Mouse (Mus musculus): Measurements from ENCODE around the gene Chst3. TPM values are rescaled to one million over a fixed set of nuclear protein-coding genes. Genes with fewer than 3 reads are reported as not detected.
"Not testable (repeated sequence)": the region's sequence is repeated elsewhere in the genome, so short reads cannot be mapped to it uniquely, and the experiment has no call there.

Chst3 gene
- polyA plus RNA-seq, 1 experiment from 2014 or later = 0.46 TPM

- H3K9ac ChIP-seq (ENCODE audit: low read length) = no peak overlapping the region
- no peaks in the 10 kb centered on the region for H3K9me3 ChIP-seq (replicated peaks; ENCODE audit: control insufficient read depth, low read length)
- no peak overlapping the region for H3K4me2 ChIP-seq (ENCODE audit: low read depth, low read length)
- no peak overlapping the region for H3K27ac ChIP-seq (ENCODE audit: low read length)
- 64% methylated on average over 16 of the region's 16 CpGs for WGBS
- H3K4me3 ChIP-seq (ENCODE audit: low read length) = no peak overlapping the region
- H3K4me1 ChIP-seq (ENCODE audit: control insufficient read depth, insufficient read depth, low read length) = peaks cover 9% of the 10 kb centered on the region
- H3K36me3 ChIP-seq (ENCODE audit: control insufficient read depth, insufficient read depth) = no peaks in the 10 kb centered on the region
- no peak for ATAC-seq (replicated peaks; ENCODE audit: extremely low read depth, insufficient read depth, low FRiP score)
- H3K27me3 ChIP-seq (ENCODE audit: control insufficient read depth, insufficient read depth, low read length) = no peaks in the 10 kb centered on the region
These were observed 38.3 kb upstream of the Chst3 start for GRCm38 (mm10) chr10:60257261-60257825.

- Histone ChIP-seq H3K36me3 (ENCODE audit: control insufficient read depth, insufficient read depth) (no peaks in the 10 kb centered on the region), H3K9me3 (replicated peaks; ENCODE audit: control insufficient read depth, low read length) (no peaks in the 10 kb centered on the region), H3K4me1 (ENCODE audit: control insufficient read depth, insufficient read depth, low read length) (peaks cover 5% of the 10 kb centered on the region; the same call in 1 of the 2 replicates), H3K27ac (ENCODE audit: low read length) (no peak overlapping the region), H3K27me3 (ENCODE audit: control insufficient read depth, insufficient read depth, low read length) (no peaks in the 10 kb centered on the region), H3K4me3 (ENCODE audit: low read length) (no peak overlapping the region), H3K4me2 (ENCODE audit: low read depth, low read length) (no peak overlapping the region), H3K9ac (ENCODE audit: low read length) (no peak overlapping the region)
- ATAC-seq (replicated peaks; ENCODE audit: extremely low read depth, insufficient read depth, low FRiP score) = no peak
- WGBS = 52% methylated on average over 6 of the region's 6 CpGs
These were observed 37.0 kb upstream of the Chst3 start for GRCm38 (mm10) chr10:60256088-60256487.

GRCm38 (mm10) chr10:60252606-60253005 lies 33.5 kb upstream of the Chst3 start:
- Histone ChIP-seq H3K27ac (ENCODE audit: low read length) (no peak overlapping the region), H3K4me3 (ENCODE audit: low read length) (no peak overlapping the region), H3K4me1 (ENCODE audit: control insufficient read depth, insufficient read depth, low read length) (no peaks in the 10 kb centered on the region), H3K4me2 (ENCODE audit: low read depth, low read length) (no peak overlapping the region), H3K36me3 (ENCODE audit: control insufficient read depth, insufficient read depth) (no peaks in the 10 kb centered on the region), H3K27me3 (ENCODE audit: control insufficient read depth, insufficient read depth, low read length) (no peaks in the 10 kb centered on the region), H3K9ac (ENCODE audit: low read length) (no peak overlapping the region), H3K9me3 (replicated peaks; ENCODE audit: control insufficient read depth, low read length) (no peaks in the 10 kb centered on the region)
- ATAC-seq (replicated peaks; ENCODE audit: extremely low read depth, insufficient read depth, low FRiP score) = no peak
- 75% methylated on average over 4 of the region's 4 CpGs for WGBS

- ATAC-seq (replicated peaks; ENCODE audit: extremely low read depth, insufficient read depth, low FRiP score) = no peak
- H3K9me3 ChIP-seq (replicated peaks; ENCODE audit: control insufficient read depth, low read length) = no peaks in the 10 kb centered on the region
- no peak overlapping the region for H3K4me2 ChIP-seq (ENCODE audit: low read depth, low read length)
- no peaks in the 10 kb centered on the region for H3K36me3 ChIP-seq (ENCODE audit: control insufficient read depth, insufficient read depth)
- 76% methylated on average over 4 of the region's 4 CpGs for WGBS
- H3K27me3 ChIP-seq (ENCODE audit: control insufficient read depth, insufficient read depth, low read length) = no peaks in the 10 kb centered on the region
- no peak overlapping the region for H3K27ac ChIP-seq (ENCODE audit: low read length)
- H3K4me1 ChIP-seq (ENCODE audit: control insufficient read depth, insufficient read depth, low read length) = no peaks in the 10 kb centered on the region
- H3K9ac ChIP-seq (ENCODE audit: low read length) = no peak overlapping the region
- H3K4me3 ChIP-seq (ENCODE audit: low read length) = no peak overlapping the region
These were observed 33.1 kb upstream of the Chst3 start for GRCm38 (mm10) chr10:60252187-60252586.

- no peaks in the 10 kb centered on the region for H3K4me1 ChIP-seq (ENCODE audit: control insufficient read depth, insufficient read depth, low read length)
- H3K36me3 ChIP-seq (ENCODE audit: control insufficient read depth, insufficient read depth) = no peaks in the 10 kb centered on the region
- no peak overlapping the region for H3K4me3 ChIP-seq (ENCODE audit: low read length)
- H3K27ac ChIP-seq (ENCODE audit: low read length) = no peak overlapping the region
- no peak for ATAC-seq (replicated peaks; ENCODE audit: extremely low read depth, insufficient read depth, low FRiP score)
- H3K27me3 ChIP-seq (ENCODE audit: control insufficient read depth, insufficient read depth, low read length) = no peaks in the 10 kb centered on the region
- H3K9me3 ChIP-seq (replicated peaks; ENCODE audit: control insufficient read depth, low read length) = no peaks in the 10 kb centered on the region
- no peak overlapping the region for H3K9ac ChIP-seq (ENCODE audit: low read length)
- 76% methylated on average over 13 of the region's 13 CpGs for whole genome bisulfite sequencing
- no peak overlapping the region for H3K4me2 ChIP-seq (ENCODE audit: low read depth, low read length)
These were observed 31.4 kb upstream of the Chst3 start for GRCm38 (mm10) chr10:60250426-60250965.

GRCm38 (mm10) chr10:60248345-60248744 lies 29.3 kb upstream of the Chst3 start:
- H3K4me3 ChIP-seq (ENCODE audit: low read length); H3K27me3 ChIP-seq (ENCODE audit: control insufficient read depth, insufficient read depth, low read length); H3K36me3 ChIP-seq (ENCODE audit: control insufficient read depth, insufficient read depth); H3K4me2 ChIP-seq (ENCODE audit: low read depth, low read length); H3K4me1 ChIP-seq (ENCODE audit: control insufficient read depth, insufficient read depth, low read length); H3K9ac ChIP-seq (ENCODE audit: low read length); ATAC-seq (replicated peaks; ENCODE audit: extremely low read depth, insufficient read depth, low FRiP score); H3K9me3 ChIP-seq (replicated peaks; ENCODE audit: control insufficient read depth, low read length); H3K27ac ChIP-seq (ENCODE audit: low read length): not testable (repeated sequence)
- 80% methylated on average over 3 of the region's 3 CpGs for WGBS

GRCm38 (mm10) chr10:60246519-60246918 lies 27.5 kb upstream of the Chst3 start:
- Histone ChIP-seq H3K9me3 (replicated peaks; ENCODE audit: control insufficient read depth, low read length) (no peaks in the 10 kb centered on the region), H3K27ac (ENCODE audit: low read length) (no peak overlapping the region), H3K27me3 (ENCODE audit: control insufficient read depth, insufficient read depth, low read length) (no peaks in the 10 kb centered on the region), H3K4me2 (ENCODE audit: low read depth, low read length) (no peak overlapping the region), H3K4me3 (ENCODE audit: low read length) (no peak overlapping the region), H3K4me1 (ENCODE audit: control insufficient read depth, insufficient read depth, low read length) (no peaks in the 10 kb centered on the region), H3K9ac (ENCODE audit: low read length) (no peak overlapping the region), H3K36me3 (ENCODE audit: control insufficient read depth, insufficient read depth) (no peaks in the 10 kb centered on the region)
- ATAC-seq (replicated peaks; ENCODE audit: extremely low read depth, insufficient read depth, low FRiP score) = no peak
- 38% methylated on average over 5 of the region's 5 CpGs for WGBS

GRCm38 (mm10) chr10:60245635-60246034 lies 26.6 kb upstream of the Chst3 start:
- H3K4me2 ChIP-seq (ENCODE audit: low read depth, low read length) = no peak overlapping the region
- H3K36me3 ChIP-seq (ENCODE audit: control insufficient read depth, insufficient read depth) = no peaks in the 10 kb centered on the region
- no peak overlapping the region for H3K4me3 ChIP-seq (ENCODE audit: low read length)
- ATAC-seq (replicated peaks; ENCODE audit: extremely low read depth, insufficient read depth, low FRiP score) = no peak
- no peaks in the 10 kb centered on the region for H3K27me3 ChIP-seq (ENCODE audit: control insufficient read depth, insufficient read depth, low read length)
- H3K4me1 ChIP-seq (ENCODE audit: control insufficient read depth, insufficient read depth, low read length) = no peaks in the 10 kb centered on the region
- no peak overlapping the region for H3K9ac ChIP-seq (ENCODE audit: low read length)
- H3K9me3 ChIP-seq (replicated peaks; ENCODE audit: control insufficient read depth, low read length) = no peaks in the 10 kb centered on the region
- H3K27ac ChIP-seq (ENCODE audit: low read length) = no peak overlapping the region
- WGBS = 76% methylated on average over 7 of the region's 7 CpGs

GRCm38 (mm10) chr10:60245041-60245440 lies 26.0 kb upstream of the Chst3 start:
- no peak overlapping the region for H3K27ac ChIP-seq (ENCODE audit: low read length)
- H3K27me3 ChIP-seq (ENCODE audit: control insufficient read depth, insufficient read depth, low read length) = no peaks in the 10 kb centered on the region
- no peak for ATAC-seq (replicated peaks; ENCODE audit: extremely low read depth, insufficient read depth, low FRiP score)
- WGBS = 1% methylated on average over 8 of the region's 8 CpGs
- H3K36me3 ChIP-seq (ENCODE audit: control insufficient read depth, insufficient read depth) = no peaks in the 10 kb centered on the region
- no peak overlapping the region for H3K9ac ChIP-seq (ENCODE audit: low read length)
- no peaks in the 10 kb centered on the region for H3K9me3 ChIP-seq (replicated peaks; ENCODE audit: control insufficient read depth, low read length)
- H3K4me2 ChIP-seq (ENCODE audit: low read depth, low read length) = no peak overlapping the region
- no peak overlapping the region for H3K4me3 ChIP-seq (ENCODE audit: low read length)
- H3K4me1 ChIP-seq (ENCODE audit: control insufficient read depth, insufficient read depth, low read length) = no peaks in the 10 kb centered on the region

Measured in heart, embryonic 16.5 days (tissue).